Mouse (Mus musculus): ENCODE measurements at regions not wholly inside any gene's neighbourhood (a gene's known extent, or its start where the extent isn't known, plus 50 kb on each side); places are given as distances from the start of the nearest gene placed in this dataset.
"Not testable (repeated sequence)": the region's sequence is repeated elsewhere in the genome, so short reads cannot be mapped to it uniquely, and the experiment has no call there.

DNA sequence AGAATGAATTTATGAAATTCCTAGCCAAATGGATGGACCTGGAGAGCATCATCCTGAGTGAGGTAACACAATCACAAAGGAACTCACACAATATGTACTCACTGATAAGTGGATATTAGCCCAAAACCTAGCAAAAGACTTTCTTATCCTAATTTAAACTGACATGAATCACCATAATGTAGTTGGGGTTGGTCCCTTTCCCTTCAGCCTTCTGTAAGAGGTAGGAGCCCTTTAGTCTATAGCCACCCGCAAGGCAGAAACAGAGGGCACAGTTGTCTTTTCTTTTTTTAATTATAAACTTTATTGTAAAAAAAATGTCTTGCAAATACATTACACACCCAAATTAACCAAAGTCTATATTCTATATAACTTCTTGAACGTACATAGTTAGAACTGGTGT, 81.3 kb downstream of the Ogfrl1 start:
- ATAC-seq (replicated peaks; ENCODE audit: low FRiP score); H3K27me3 ChIP-seq; H3K4me3 ChIP-seq (replicated peaks); H3K4me1 ChIP-seq; H3K36me3 ChIP-seq; H3K27ac ChIP-seq; H3K9me3 ChIP-seq (replicated peaks); H3K4me2 ChIP-seq; H3K9ac ChIP-seq: not testable (repeated sequence)
- WGBS, result 96% methylated on average over 2 of the region's 2 CpGs

DNA sequence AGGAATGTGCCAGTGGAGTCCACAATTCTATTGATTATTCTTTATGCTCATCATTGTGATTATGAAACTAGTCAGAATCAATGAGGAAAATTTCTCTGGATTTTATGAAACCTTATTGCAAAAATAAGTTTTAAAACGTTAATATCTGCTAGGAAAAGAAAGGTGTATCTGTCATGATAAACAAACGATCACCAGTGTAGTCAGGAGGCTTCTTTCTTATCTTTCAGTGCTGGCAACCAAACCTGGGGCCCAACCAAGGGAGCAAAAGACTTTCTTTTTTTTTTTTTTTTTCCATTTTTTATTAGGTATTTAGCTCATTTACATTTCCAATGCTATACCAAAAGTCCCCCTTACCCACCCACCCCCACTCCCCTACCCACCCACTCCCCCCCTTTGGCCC, 82.7 kb downstream of the Ogfrl1 start:
- 85% methylated on average over 2 of the region's 2 CpGs for WGBS
- not testable (repeated sequence) for H3K27me3 ChIP-seq; H3K36me3 ChIP-seq; ATAC-seq (replicated peaks; ENCODE audit: low FRiP score); H3K4me2 ChIP-seq; H3K4me3 ChIP-seq (replicated peaks); H3K9ac ChIP-seq; H3K4me1 ChIP-seq; H3K9me3 ChIP-seq (replicated peaks); H3K27ac ChIP-seq

GRCm38 (mm10) chr1:23292718-23293117, 104.9 kb downstream of the Ogfrl1 start:
- Histone ChIP-seq H3K4me3 (replicated peaks) (no peak overlapping the region), H3K36me3 (peaks cover 17% of the 10 kb centered on the region; the same call in 1 of the 2 replicates), H3K4me2 (no peak overlapping the region), H3K9ac (no peak overlapping the region), H3K4me1 (no peaks in the 10 kb centered on the region), H3K27me3 (no peaks in the 10 kb centered on the region), H3K27ac (no peak overlapping the region), H3K9me3 (replicated peaks) (no peaks in the 10 kb centered on the region)
- WGBS, result 98% methylated on average over 1 of the region's 1 CpGs
- no peak for ATAC-seq (replicated peaks; ENCODE audit: low FRiP score)

DNA sequence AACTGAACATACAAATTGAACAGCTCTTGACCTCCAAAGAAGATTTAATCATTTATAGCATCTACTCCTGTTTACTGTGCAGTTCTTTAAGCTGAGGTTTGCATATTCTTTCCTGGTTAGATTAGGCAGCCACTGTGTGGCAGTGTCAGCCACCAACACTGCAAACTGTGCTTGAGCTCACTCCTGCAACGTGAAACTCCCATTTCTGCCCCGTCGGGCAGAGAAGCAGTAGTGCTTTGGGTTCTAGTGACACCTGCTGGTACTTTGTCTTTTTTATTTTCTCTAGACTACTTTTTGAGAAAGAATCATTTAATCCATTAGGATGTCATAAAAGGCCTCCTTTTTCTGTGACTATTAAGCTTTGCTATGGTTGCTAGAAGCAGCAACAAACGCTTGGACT, 110.8 kb downstream of the Ogfrl1 start:
- ATAC-seq (replicated peaks; ENCODE audit: low FRiP score), result peak; percentile 86
- Histone ChIP-seq H3K4me1 (no peaks in the 10 kb centered on the region), H3K4me3 (replicated peaks) (no peak overlapping the region), H3K27ac (no peak overlapping the region), H3K27me3 (no peaks in the 10 kb centered on the region), H3K36me3 (peaks cover 15% of the 10 kb centered on the region; the same call in 1 of the 2 replicates), H3K9ac (no peak overlapping the region), H3K4me2 (no peak overlapping the region), H3K9me3 (replicated peaks) (no peaks in the 10 kb centered on the region)
- 22% methylated on average over 4 of the region's 4 CpGs for WGBS

GRCm38 (mm10) chr1:23282870-23283219, 114.7 kb downstream of the Ogfrl1 start:
- ATAC-seq (replicated peaks; ENCODE audit: low FRiP score), result no peak
- Histone ChIP-seq H3K4me2 (no peak overlapping the region), H3K36me3 (peaks cover 21% of the 10 kb centered on the region; the same call in 1 of the 2 replicates), H3K9me3 (replicated peaks) (no peaks in the 10 kb centered on the region), H3K9ac (no peak overlapping the region), H3K27me3 (no peaks in the 10 kb centered on the region), H3K4me3 (replicated peaks) (no peak overlapping the region), H3K4me1 (no peaks in the 10 kb centered on the region), H3K27ac (no peak overlapping the region)
- WGBS, result 94% methylated on average over 4 of the region's 4 CpGs

GRCm38 (mm10) chr1:23282215-23282869, 115.2 kb downstream of the Ogfrl1 start:
- 90% methylated on average over 2 of the region's 2 CpGs for WGBS
- Histone ChIP-seq H3K36me3 (peaks cover 21% of the 10 kb centered on the region), H3K9me3 (replicated peaks) (no peaks in the 10 kb centered on the region), H3K27me3 (no peaks in the 10 kb centered on the region), H3K9ac (no peak overlapping the region), H3K4me1 (no peaks in the 10 kb centered on the region), H3K4me3 (replicated peaks) (no peak overlapping the region), H3K4me2 (no peak overlapping the region), H3K27ac (no peak overlapping the region)
- ATAC-seq (replicated peaks; ENCODE audit: low FRiP score), result peak; percentile 89

DNA sequence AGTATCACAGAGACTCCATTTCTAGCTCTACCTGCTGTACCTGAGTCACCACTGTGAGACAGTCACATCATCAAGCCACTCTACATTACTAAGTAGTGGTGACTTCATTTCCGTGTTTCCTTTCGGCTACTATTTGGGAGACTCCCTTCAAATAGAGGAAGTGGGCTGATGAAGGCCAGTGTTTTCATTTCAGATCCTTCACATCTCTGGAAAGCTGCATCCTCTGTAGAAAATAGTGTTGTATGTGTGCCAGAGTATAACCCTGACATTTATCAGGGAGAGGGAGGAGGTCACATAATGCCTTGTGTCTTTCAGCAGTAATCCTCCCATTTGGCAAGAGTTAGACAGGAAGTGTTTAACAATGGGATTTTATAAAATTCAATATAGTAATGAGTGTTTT, 117.7 kb downstream of the Ogfrl1 start:
- Histone ChIP-seq H3K9me3 (replicated peaks) (no peaks in the 10 kb centered on the region), H3K36me3 (peaks cover 29% of the 10 kb centered on the region), H3K4me2 (no peak overlapping the region), H3K9ac (no peak overlapping the region), H3K4me1 (no peaks in the 10 kb centered on the region), H3K27ac (no peak overlapping the region), H3K27me3 (no peaks in the 10 kb centered on the region), H3K4me3 (replicated peaks) (no peak overlapping the region)
- no peak for ATAC-seq (replicated peaks; ENCODE audit: low FRiP score)
- WGBS, result 77% methylated on average over 2 of the region's 2 CpGs

DNA sequence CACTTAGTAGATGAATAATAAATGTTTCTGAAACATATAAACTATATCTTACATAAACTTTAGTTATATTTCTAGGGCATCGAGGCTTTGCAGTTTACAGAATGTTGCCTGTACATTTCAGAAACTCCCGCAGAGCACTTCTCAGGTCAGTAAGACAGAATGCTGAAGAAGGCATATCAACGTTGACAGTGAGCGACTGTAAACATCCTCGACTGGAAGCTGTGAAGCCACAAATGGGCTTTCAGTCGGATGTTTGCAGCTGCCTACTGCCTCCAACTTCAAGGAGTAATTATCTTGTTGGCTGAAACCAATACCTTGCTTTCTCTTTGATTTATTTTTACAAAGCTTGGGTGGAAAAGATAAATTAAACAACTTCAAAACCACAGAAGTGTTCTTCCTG, 125.5 kb downstream of the Ogfrl1 start:
- WGBS, result 38% methylated on average over 6 of the region's 6 CpGs
- no peak overlapping the region for H3K9ac ChIP-seq
- ATAC-seq (replicated peaks; ENCODE audit: low FRiP score), result no peak
- H3K27ac ChIP-seq, result peak overlapping the region; percentile 84; the same call in 1 of the 2 replicates
- H3K36me3 ChIP-seq, result peaks cover 12% of the 10 kb centered on the region; the same call in 1 of the 2 replicates
- no peaks in the 10 kb centered on the region for H3K9me3 ChIP-seq (replicated peaks)
- H3K4me1 ChIP-seq, result peaks cover 17% of the 10 kb centered on the region; the same call in 1 of the 2 replicates
- H3K4me3 ChIP-seq (replicated peaks), result peak overlapping the region; percentile 27
- H3K27me3 ChIP-seq, result no peaks in the 10 kb centered on the region
- H3K4me2 ChIP-seq, result peak overlapping the region; percentile 41

DNA sequence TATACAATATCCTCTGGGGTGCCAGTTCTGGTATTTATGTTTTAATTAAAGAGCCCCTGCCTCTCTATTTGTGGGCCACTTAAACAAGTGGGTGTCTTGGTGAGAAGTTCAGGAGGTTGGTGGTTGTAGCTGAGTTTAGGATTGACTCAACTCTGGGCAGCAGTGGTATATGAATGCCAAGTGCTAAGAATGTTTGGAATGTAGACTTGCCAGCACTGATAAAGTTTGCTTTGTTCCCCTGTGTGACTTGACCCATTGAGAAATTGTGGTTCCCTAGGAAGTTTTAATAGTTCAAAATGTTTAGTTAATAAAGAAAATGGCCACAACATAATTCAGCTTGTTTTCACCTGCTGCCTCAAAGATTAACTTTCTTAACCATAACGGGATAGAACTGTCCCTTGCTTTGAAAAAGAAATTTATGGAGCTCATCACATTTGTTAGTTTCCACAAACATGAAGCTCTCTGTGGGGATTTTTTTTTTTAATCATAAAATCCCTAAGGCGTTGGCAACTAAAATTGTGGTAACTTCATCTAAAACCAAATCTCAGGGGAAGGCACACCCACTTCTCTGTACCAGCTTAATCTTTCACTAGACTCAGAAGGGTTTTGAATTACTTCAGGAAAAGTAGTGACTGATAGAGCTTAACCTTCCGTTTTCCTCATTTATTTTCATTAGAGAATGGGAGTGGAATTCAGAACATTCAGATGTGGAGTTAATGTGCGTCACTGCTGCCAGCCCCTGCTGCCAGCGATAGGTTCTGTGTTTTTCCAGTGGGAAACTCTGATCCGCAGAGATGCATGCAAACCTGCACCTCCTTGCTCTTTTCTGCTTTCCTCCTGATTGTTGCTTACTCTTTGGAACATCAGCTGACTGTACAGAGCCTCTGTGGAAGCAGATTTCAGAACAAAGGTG, 126.4 kb downstream of the Ogfrl1 start:
- Histone ChIP-seq H3K4me1 (peaks cover 21% of the 10 kb centered on the region; the same call in 1 of the 2 replicates), H3K36me3 (peaks cover 9% of the 10 kb centered on the region; the same call in 1 of the 2 replicates), H3K9ac (no peak overlapping the region), H3K9me3 (replicated peaks) (no peaks in the 10 kb centered on the region), H3K4me3 (replicated peaks) (peak overlapping the region; percentile 23), H3K4me2 (peak overlapping the region; percentile 41), H3K27ac (peak overlapping the region; percentile 84), H3K27me3 (no peaks in the 10 kb centered on the region)
- peak; percentile 81 for ATAC-seq (replicated peaks; ENCODE audit: low FRiP score)
- WGBS, result 16% methylated on average over 6 of the region's 6 CpGs

DNA sequence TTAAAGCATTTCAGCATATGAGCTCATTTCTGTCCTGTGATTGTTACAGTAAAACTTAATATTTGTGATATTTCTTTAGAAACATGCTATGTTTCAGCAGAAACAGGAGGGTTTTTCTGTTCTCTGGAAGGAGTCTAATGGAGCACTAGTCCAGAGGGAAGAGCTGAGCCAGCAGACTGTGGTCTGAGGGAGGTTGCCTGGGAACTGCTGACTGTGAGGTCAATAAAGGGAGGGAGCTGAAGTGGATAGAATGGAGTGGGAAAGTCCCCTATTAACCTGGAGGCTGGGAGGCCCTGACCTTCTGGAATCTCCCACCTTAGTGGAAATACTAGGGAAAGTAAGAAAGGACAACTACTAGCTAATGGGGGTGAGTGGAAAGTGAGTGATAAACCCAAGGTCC, 129.5 kb downstream of the Ogfrl1 start:
- peaks cover 32% of the 10 kb centered on the region for H3K4me1 ChIP-seq
- no peaks in the 10 kb centered on the region for H3K27me3 ChIP-seq
- no peak overlapping the region for H3K4me3 ChIP-seq (replicated peaks)
- H3K36me3 ChIP-seq, result peaks cover 4% of the 10 kb centered on the region; the same call in 1 of the 2 replicates
- no peak overlapping the region for H3K27ac ChIP-seq
- H3K4me2 ChIP-seq, result no peak overlapping the region
- no peaks in the 10 kb centered on the region for H3K9me3 ChIP-seq (replicated peaks)
- ATAC-seq (replicated peaks; ENCODE audit: low FRiP score), result no peak
- H3K9ac ChIP-seq, result no peak overlapping the region

GRCm38 (mm10) chr1:23265556-23266232, 131.9 kb downstream of the Ogfrl1 start:
- 50% methylated on average over 3 of the region's 3 CpGs for WGBS
- Histone ChIP-seq H3K27me3 (no peaks in the 10 kb centered on the region), H3K4me3 (replicated peaks) (no peak overlapping the region), H3K27ac (peak overlapping the region; percentile 61), H3K4me2 (0 out of 2 replicates have a peak overlapping the region, but pooled peaks have one; percentile 3), H3K9ac (no peak overlapping the region), H3K4me1 (peaks cover 21% of the 10 kb centered on the region), H3K9me3 (replicated peaks) (no peaks in the 10 kb centered on the region), H3K36me3 (peaks cover 4% of the 10 kb centered on the region; the same call in 1 of the 2 replicates)
- no peak for ATAC-seq (replicated peaks; ENCODE audit: low FRiP score)

GRCm38 (mm10) chr1:23264251-23264650, 133.3 kb downstream of the Ogfrl1 start:
- Histone ChIP-seq H3K9me3 (replicated peaks) (no peaks in the 10 kb centered on the region), H3K27me3 (no peaks in the 10 kb centered on the region), H3K36me3 (peaks cover 7% of the 10 kb centered on the region; the same call in 1 of the 2 replicates), H3K4me3 (replicated peaks) (no peak overlapping the region), H3K4me1 (peaks cover 31% of the 10 kb centered on the region), H3K27ac (peak overlapping the region; percentile 80), H3K4me2 (peak overlapping the region; percentile 36; the same call in 1 of the 2 replicates), H3K9ac (no peak overlapping the region)
- 37% methylated on average over 3 of the region's 3 CpGs for WGBS
- no peak; the same call in 1 of the 2 replicates for ATAC-seq (replicated peaks; ENCODE audit: low FRiP score)

Measured in kidney, embryonic 15.5 days (tissue).